Mouse (Mus musculus): ENCODE results near the gene Nhej1. TPM values are rescaled to one million over a fixed set of nuclear protein-coding genes. Genes with fewer than 3 reads are reported as not detected.

Nhej1 gene
- total RNA-seq, 2 experiments from 2014 or later = 1.9 to 2.0 TPM

DNA sequence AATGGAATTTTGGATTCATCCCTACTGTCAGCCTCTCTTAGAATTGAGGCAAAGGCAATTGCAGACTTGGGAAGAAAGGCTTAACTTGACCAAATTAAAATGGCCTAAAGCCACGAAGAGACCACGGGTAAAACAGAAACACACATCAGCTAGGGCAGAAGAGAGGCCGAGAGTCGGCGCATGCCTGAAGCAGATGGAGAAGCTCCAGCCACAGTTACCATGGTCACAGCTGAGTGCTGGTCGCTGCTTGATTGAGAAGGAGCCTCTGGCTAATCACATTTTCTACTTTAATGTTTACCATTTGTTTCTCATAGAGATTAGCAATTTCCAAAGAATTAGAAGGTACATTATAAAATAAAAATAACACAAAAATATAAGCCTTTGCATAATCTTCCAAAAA is 123.8 kb downstream of the Nhej1 start:
- Histone ChIP-seq H3K27ac (no peak overlapping the region), H3K4me3 (no peak overlapping the region)
- no peak for TF ChIP-seq CTCF (conservative IDR thresholded peaks at IDR 0.05)
- DNase-seq (ENCODE audit: low spot score in 2 of 2) = peak in 1 of 2 experiments; percentile 18

DNA sequence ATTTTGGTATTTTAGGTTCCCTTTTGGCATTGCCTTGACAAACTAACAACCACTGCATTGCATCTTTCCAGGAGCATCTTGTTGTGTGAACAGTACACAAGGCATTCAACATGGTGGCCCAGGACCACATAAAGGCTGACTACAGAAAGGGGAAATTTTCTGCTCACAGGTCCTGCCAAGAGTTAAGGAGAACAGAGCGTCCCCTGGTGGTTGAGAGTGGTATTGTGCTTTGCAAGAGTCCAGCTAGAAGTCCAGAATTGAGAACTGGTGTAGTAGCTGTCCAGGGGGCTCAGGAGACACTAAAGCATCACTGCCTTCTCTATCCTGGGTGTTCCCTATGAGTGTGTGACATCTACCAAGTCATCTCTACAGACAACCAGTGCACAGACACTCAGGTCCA is 124.5 kb downstream of the Nhej1 start:
- Histone ChIP-seq H3K27ac (no peak overlapping the region), H3K4me3 (no peak overlapping the region)
- peak; percentile 88 for TF ChIP-seq CTCF (conservative IDR thresholded peaks at IDR 0.05)
- peak in 1 of 2 experiments; percentile 42 for DNase-seq (ENCODE audit: low spot score in 2 of 2)

DNA sequence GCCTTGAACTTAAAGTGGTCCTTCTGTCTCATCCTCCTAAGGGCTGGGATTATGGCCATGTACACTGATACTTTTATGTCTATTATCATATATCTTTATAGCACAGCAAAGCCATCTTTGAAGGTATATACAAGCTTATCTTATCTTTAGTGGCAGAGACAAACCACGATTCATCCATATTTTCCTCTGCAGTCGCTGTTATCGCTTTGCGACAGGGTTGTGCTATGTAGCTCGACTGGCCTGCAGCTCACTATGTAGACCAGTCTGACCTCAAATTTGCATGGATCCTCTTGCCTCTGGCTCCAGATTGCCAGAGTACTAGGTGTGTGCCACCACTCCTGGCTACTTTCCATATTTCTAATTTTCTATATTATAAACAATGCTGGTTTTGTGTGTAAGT is 125.8 kb downstream of the Nhej1 start:
- no peak overlapping the region for H3K4me3 ChIP-seq
- DNase-seq (ENCODE audit: low spot score in 2 of 2) = no peak
- no peak for TF ChIP-seq CTCF (conservative IDR thresholded peaks at IDR 0.05)
- no peak overlapping the region for H3K27ac ChIP-seq

DNA sequence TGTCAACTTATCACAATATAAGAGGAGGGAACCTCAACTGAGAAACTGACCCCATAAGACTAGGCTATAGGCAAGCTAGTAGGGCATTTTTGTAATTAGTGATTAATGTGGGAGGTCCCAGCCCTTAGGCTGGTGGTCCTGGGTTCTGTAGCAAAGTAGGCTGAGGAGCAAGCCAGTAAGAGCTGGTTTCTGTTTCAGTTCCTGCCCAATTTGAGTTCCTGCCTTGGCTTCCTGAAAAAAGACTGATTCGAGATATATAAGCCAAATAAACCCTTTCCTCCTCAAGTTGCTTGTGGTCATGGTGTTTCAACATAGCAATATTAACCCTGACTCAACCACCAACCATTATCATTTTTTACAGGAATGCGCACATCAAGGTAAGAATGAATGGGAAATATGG is 127.8 kb downstream of the Nhej1 start:
- no peak for DNase-seq (ENCODE audit: low spot score in 2 of 2)
- no peak for TF ChIP-seq CTCF (conservative IDR thresholded peaks at IDR 0.05)
- Histone ChIP-seq H3K27ac (no peak overlapping the region), H3K4me3 (no peak overlapping the region)

GRCm38 (mm10) chr1:74977001-74977400 is 148.0 kb downstream of the Nhej1 start:
- no peak for TF ChIP-seq CTCF (conservative IDR thresholded peaks at IDR 0.05)
- Histone ChIP-seq H3K27ac (no peak overlapping the region), H3K4me3 (no peak overlapping the region)
- DNase-seq (ENCODE audit: low spot score in 2 of 2) = no peak

DNA sequence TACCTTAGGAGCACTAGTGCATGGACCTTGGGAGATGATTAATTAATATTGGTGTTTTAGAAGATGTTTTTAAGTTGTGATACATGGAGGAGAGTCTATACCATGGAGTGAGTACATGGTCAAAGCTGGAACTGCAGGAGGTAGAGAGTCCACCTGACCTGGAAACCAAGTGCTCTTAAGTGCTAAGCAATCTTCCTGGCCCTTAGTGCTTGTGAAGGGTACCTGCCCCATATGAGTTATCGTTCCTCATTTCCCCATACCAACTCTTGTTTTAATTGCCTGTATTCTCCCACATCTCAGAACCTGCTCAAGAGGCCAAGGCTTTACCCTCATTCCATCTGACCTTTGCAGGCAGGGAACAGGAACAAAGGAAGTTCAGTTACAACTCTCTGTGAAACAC is 149.1 kb downstream of the Nhej1 start:
- no peak overlapping the region for H3K4me3 ChIP-seq
- no peak for TF ChIP-seq CTCF (conservative IDR thresholded peaks at IDR 0.05)
- no peak for DNase-seq (ENCODE audit: low spot score in 2 of 2)
- no peak overlapping the region for H3K27ac ChIP-seq

- Histone ChIP-seq H3K27ac (no peak overlapping the region), H3K4me3 (no peak overlapping the region)
- no peak for DNase-seq (ENCODE audit: low spot score in 2 of 2)
- TF ChIP-seq CTCF (conservative IDR thresholded peaks at IDR 0.05) = peak; percentile 50
Measured at GRCm38 (mm10) chr1:74973590-74973989, 151.4 kb downstream of the Nhej1 start.

DNA sequence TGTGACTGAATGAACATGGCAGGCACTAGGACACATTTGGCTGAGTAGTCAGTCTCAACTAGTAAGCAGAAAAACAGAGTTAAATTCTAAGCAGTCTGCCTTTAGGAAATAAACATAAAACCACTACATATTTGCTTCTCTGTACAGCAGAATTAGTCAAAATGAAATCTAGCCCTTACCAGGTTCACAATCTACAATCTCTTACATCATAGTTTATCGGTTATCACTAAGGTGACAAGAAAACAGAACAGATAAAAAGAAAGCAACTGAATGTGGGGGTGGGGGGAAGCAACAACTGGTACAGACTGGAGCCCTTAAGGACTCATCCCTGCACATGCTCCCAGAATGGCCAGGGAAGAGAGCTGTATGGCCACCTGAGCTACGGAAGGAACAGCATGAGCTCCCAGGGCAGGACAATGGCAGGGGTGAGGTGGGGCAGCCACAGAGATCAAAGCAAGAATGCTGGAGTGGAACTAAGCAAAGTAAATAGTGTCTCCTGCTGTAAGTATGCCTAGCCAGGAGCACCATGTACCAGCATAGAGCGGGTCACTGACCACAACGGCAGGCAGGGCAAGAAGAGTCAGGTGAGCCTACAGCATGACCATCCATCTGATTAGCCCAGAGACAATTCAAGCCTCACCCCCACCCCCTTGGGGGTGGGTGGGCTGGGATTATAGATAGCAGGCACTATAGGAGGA is 153.5 kb downstream of the Nhej1 start:
- no peak for TF ChIP-seq CTCF (conservative IDR thresholded peaks at IDR 0.05)
- no peak overlapping the region for H3K4me3 ChIP-seq
- no peak for DNase-seq (ENCODE audit: low spot score in 2 of 2)

GRCm38 (mm10) chr1:74967962-74968580 is 156.9 kb downstream of the Nhej1 start:
- no peak for DNase-seq (ENCODE audit: low spot score in 2 of 2)
- no peak overlapping the region for H3K4me3 ChIP-seq
- TF ChIP-seq CTCF (conservative IDR thresholded peaks at IDR 0.05) = no peak
- H3K27ac ChIP-seq = no peak overlapping the region

More for the DNA sequence above, 153.5 kb downstream of the Nhej1 start:
- no peak overlapping the region for H3K27ac ChIP-seq

DNA sequence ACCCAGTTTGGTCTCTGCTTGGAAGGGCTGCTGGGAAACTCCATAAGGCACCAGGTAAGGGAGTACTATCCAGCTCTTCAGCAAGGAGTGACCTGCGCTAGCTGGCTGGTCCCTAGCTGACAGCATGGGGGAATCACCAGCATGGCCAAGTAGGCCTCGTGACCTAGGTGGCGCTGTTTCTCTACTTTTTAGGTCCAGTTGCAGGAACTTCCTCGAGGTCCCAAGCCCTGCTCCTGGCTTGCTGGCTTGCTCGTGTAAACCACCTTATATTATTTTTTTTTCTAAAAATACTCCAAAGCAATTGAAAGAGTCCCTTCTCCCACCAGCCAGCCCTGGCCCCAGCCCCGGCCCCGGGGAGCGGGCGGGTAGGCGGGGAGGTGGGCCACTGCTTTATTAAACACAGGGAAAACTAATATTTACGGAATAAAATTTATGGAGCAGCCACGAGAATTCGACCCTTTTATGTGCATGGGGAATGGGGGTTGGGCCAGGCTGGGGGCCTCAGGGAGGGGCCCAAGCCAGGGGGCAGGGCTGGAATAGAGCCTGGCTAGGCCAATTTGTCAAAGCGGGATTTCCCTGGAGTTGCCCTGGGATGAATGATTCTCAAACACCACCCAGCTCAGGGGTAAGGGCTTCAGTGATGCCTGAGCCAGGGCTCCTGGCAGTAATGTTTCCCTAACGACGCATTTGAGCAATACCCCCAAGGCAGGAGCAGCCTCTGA is 160.3 kb downstream of the Nhej1 start:
- DNase-seq (ENCODE audit: low spot score in 2 of 2) = peak; percentile 46 to 70
- Histone ChIP-seq H3K27ac (no peak overlapping the region), H3K4me3 (no peak overlapping the region; the same call in 1 of the 2 replicates)
- TF ChIP-seq CTCF (conservative IDR thresholded peaks at IDR 0.05) = peak; percentile 86

DNA sequence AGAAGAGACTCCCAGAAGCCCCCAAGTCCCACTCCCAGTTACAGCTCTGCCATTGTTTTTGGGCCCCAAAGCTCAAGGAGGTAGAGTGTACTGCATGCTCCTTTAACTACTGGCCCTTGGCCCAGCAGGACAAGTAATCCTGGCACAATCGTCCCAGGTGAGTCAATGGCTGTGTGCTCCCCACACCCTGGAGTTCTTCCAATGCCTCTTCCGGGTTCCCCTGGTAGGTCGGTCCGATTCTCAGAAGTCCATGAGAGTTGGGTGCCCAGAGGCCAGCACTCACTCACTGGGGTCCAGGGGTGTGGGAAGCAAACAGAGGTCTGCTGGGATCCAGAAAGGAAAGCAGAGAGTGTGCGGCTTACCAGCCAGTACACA is 162.2 kb downstream of the Nhej1 start:
- H3K4me3 ChIP-seq = no peak overlapping the region
- no peak for DNase-seq (ENCODE audit: low spot score in 2 of 2)
- TF ChIP-seq CTCF (conservative IDR thresholded peaks at IDR 0.05) = no peak
- H3K27ac ChIP-seq = no peak overlapping the region

DNA sequence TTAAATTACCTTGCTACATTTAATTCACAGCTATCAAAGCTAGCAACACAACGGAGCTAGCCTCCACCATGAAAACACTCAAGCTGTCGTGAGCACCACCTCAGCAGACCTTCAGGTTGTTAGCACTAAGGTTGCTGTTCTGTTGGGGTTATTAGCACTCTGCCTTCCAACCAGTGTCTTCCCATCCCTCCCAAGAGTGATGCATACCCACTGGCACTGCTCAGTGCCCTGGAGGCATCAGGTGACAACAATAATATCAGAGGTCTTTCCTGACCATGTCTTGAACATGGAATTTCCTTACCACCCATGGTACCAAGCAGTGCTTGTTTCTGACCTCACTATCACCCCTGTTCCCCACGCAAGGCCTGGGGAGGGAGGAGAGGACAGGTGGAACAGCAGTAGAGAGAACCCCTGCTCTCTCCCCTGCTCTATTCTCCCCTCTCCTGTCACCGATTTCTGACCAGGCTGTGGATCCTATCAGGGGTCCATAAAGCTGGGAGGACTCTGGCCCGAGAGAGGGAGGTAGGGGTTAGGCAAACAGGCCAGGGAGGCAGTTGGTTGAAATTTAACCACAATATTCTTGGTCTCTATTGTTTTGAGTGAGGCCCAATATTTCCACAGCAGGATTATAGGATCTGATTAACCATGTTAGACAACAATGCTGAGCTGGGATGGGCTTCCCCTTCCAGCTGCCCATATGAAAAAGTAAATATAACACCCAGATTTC is 162.7 kb downstream of the Nhej1 start:
- no peak for DNase-seq (ENCODE audit: low spot score in 2 of 2)
- Histone ChIP-seq H3K4me3 (no peak overlapping the region), H3K27ac (no peak overlapping the region)
- no peak for TF ChIP-seq CTCF (conservative IDR thresholded peaks at IDR 0.05)

GRCm38 (mm10) chr1:74961722-74962121 is 163.3 kb downstream of the Nhej1 start:
- no peak overlapping the region for H3K4me3 ChIP-seq
- TF ChIP-seq CTCF (conservative IDR thresholded peaks at IDR 0.05) = no peak
- DNase-seq (ENCODE audit: low spot score in 2 of 2) = no peak
- H3K27ac ChIP-seq = no peak overlapping the region

Measured in layer of hippocampus, adult 2 months (tissue).